Mouse (Mus musculus) forebrain, embryonic 13.5 days (tissue): ENCODE measurements around the gene Ugt1a2. TPM values are rescaled to one million over a fixed set of nuclear protein-coding genes. Genes with fewer than 3 reads are reported as not detected.

Source experiments
- ATAC-seq: fragments of 200-750 bp; cut with Nextera tagmentation; 2 replicates; pipeline ENCODE4 v1.8.0; 2017
- H3K27ac ChIP-seq: fragments of 300-500 bp; sonication (generic); 2 replicates; pipeline ENCODE4 v1.5.1; 2015; ENCODE audit warnings: inconsistent platforms, mild to moderate bottlenecking, moderate library complexity
- H3K27me3 ChIP-seq: fragments of 300-500 bp; sonication (generic); 2 replicates; pipeline ENCODE4 v1.6.1; 2015; ENCODE audit warnings: mild to moderate bottlenecking, inconsistent platforms
- H3K36me3 ChIP-seq: fragments of 300-500 bp; sonication (generic); 2 replicates; pipeline ENCODE4 v1.6.1; 2015; ENCODE audit warnings: mild to moderate bottlenecking, inconsistent platforms; ENCODE audit not compliant: poor library complexity, severe bottlenecking
- H3K4me1 ChIP-seq: fragments of 300-500 bp; sonication (generic); 2 replicates; pipeline ENCODE4 v1.6.1; 2015; ENCODE audit warnings: inconsistent platforms
- H3K4me2 ChIP-seq: fragments of 300-500 bp; sonication (generic); 2 replicates; pipeline ENCODE4 v1.6.1; 2015; ENCODE audit warnings: inconsistent platforms, mild to moderate bottlenecking, moderate library complexity
- H3K4me3 ChIP-seq: fragments of 300-500 bp; sonication (generic); 2 replicates; pipeline ENCODE4 v1.5.1; 2015; ENCODE audit warnings: mild to moderate bottlenecking, inconsistent platforms
- H3K9ac ChIP-seq: fragments of 300-500 bp; sonication (generic); 2 replicates; pipeline ENCODE4 v1.6.1; 2015; ENCODE audit warnings: mild to moderate bottlenecking, inconsistent platforms
- H3K9me3 ChIP-seq: fragments of 300-500 bp; sonication (generic); replicated peaks from 2 replicates; pipeline ENCODE4 v1.6.1; 2016; ENCODE audit warnings: inconsistent platforms
- WGBS: fragments of 180-500 bp; shearing (Covaris S2); methylation state at CpG from one replicate; pipeline ENCODE4 v1.1.7; 2015; 5-methylcytosine and 5-hydroxymethylcytosine counted together
- polyA plus RNA-seq: library from polyadenylated mRNA; unstranded; fragments of >200 nt; fragmentation: Nextera tagmentation; extraction: Ambion mirVana; gene quantifications from 2 replicates; pipeline ENCODE4 v1.2.1, GENCODE M21; 2015

The Ugt1a2 gene
- polyA plus RNA-seq, 1 experiment from 2014 or later: not detected

- 70% methylated on average over 8 of the region's 8 CpGs for WGBS
- Histone ChIP-seq H3K4me2 (no peak within 1 kb of the TSS), H3K27me3 (no peaks in the 10 kb centered on the region), H3K4me3 (no peak within 1 kb of the TSS), H3K27ac (no peak within 1 kb of the TSS), H3K36me3 (no peaks in the 10 kb centered on the region), H3K9me3 (peaks cover 52% of the 10 kb centered on the region), H3K9ac (no peak within 1 kb of the TSS), H3K4me1 (no peaks in the 10 kb centered on the region)
- no peak for ATAC-seq
These were observed 11.4 kb downstream of the Ugt1a2 start, which contains the start of gene Ugt1a1 for GRCm38 (mm10) chr1:88211812-88212211. Gene Ugt1a1, plus strand, starts transcription at chr1:88211959.

GRCm38 (mm10) chr1:88212341-88213045 is 12.1 kb downstream of the Ugt1a2 start:
- WGBS: 60% methylated on average over 8 of the region's 8 CpGs
- H3K27me3 ChIP-seq: no peaks in the 10 kb centered on the region
- no peaks in the 10 kb centered on the region for H3K36me3 ChIP-seq
- H3K27ac ChIP-seq: no peak overlapping the region
- H3K4me1 ChIP-seq: no peaks in the 10 kb centered on the region
- H3K9me3 ChIP-seq: peaks cover 59% of the 10 kb centered on the region
- no peak for ATAC-seq
- no peak overlapping the region for H3K9ac ChIP-seq
- no peak overlapping the region for H3K4me3 ChIP-seq
- H3K4me2 ChIP-seq: no peak overlapping the region

- Histone ChIP-seq H3K27ac (no peak overlapping the region), H3K9me3 (peaks cover 61% of the 10 kb centered on the region), H3K36me3 (no peaks in the 10 kb centered on the region), H3K4me1 (no peaks in the 10 kb centered on the region), H3K9ac (no peak overlapping the region), H3K27me3 (no peaks in the 10 kb centered on the region), H3K4me2 (no peak overlapping the region), H3K4me3 (no peak overlapping the region)
- no peak for ATAC-seq
- WGBS: 77% methylated on average over 1 of the region's 1 CpGs
These were observed 12.7 kb downstream of the Ugt1a2 start for GRCm38 (mm10) chr1:88213061-88213460.

GRCm38 (mm10) chr1:88213766-88214461 is 13.5 kb downstream of the Ugt1a2 start:
- H3K9me3 ChIP-seq: peaks cover 61% of the 10 kb centered on the region
- H3K27me3 ChIP-seq: no peaks in the 10 kb centered on the region
- 83% methylated on average over 2 of the region's 2 CpGs for WGBS
- H3K4me1 ChIP-seq: no peaks in the 10 kb centered on the region
- ATAC-seq: no peak
- no peak overlapping the region for H3K4me3 ChIP-seq
- H3K9ac ChIP-seq: no peak overlapping the region
- H3K36me3 ChIP-seq: no peaks in the 10 kb centered on the region
- H3K27ac ChIP-seq: no peak overlapping the region
- H3K4me2 ChIP-seq: no peak overlapping the region

GRCm38 (mm10) chr1:88214462-88214952 is 14.1 kb downstream of the Ugt1a2 start:
- H3K36me3 ChIP-seq: no peaks in the 10 kb centered on the region
- H3K9ac ChIP-seq: no peak overlapping the region
- H3K27ac ChIP-seq: no peak overlapping the region
- H3K4me3 ChIP-seq: no peak overlapping the region
- 79% methylated on average over 2 of the region's 2 CpGs for WGBS
- H3K9me3 ChIP-seq: peaks cover 61% of the 10 kb centered on the region
- H3K4me2 ChIP-seq: no peak overlapping the region
- no peaks in the 10 kb centered on the region for H3K27me3 ChIP-seq
- no peaks in the 10 kb centered on the region for H3K4me1 ChIP-seq
- ATAC-seq: no peak

- Histone ChIP-seq H3K4me3 (no peak overlapping the region), H3K27me3 (no peaks in the 10 kb centered on the region), H3K4me1 (no peaks in the 10 kb centered on the region), H3K36me3 (no peaks in the 10 kb centered on the region), H3K9me3 (peaks cover 61% of the 10 kb centered on the region), H3K27ac (no peak overlapping the region), H3K9ac (no peak overlapping the region), H3K4me2 (no peak overlapping the region)
- ATAC-seq: no peak
- WGBS: 71% methylated on average over 10 of the region's 10 CpGs
These were observed 15.3 kb downstream of the Ugt1a2 start for GRCm38 (mm10) chr1:88215466-88216380.

GRCm38 (mm10) chr1:88216551-88216950 is 16.1 kb downstream of the Ugt1a2 start:
- H3K4me3 ChIP-seq: no peak overlapping the region
- WGBS: 67% methylated on average over 2 of the region's 2 CpGs
- peaks cover 58% of the 10 kb centered on the region for H3K9me3 ChIP-seq
- no peak overlapping the region for H3K27ac ChIP-seq
- no peak for ATAC-seq
- H3K4me1 ChIP-seq: no peaks in the 10 kb centered on the region
- no peak overlapping the region for H3K9ac ChIP-seq
- no peak overlapping the region for H3K4me2 ChIP-seq
- H3K27me3 ChIP-seq: no peaks in the 10 kb centered on the region
- no peaks in the 10 kb centered on the region for H3K36me3 ChIP-seq

- H3K4me3 ChIP-seq: no peak overlapping the region
- H3K36me3 ChIP-seq: no peaks in the 10 kb centered on the region
- no peak overlapping the region for H3K27ac ChIP-seq
- WGBS: 63% methylated on average over 2 of the region's 2 CpGs
- ATAC-seq: no peak
- peaks cover 54% of the 10 kb centered on the region for H3K9me3 ChIP-seq
- no peak overlapping the region for H3K4me2 ChIP-seq
- no peaks in the 10 kb centered on the region for H3K4me1 ChIP-seq
- H3K9ac ChIP-seq: no peak overlapping the region
- H3K27me3 ChIP-seq: no peaks in the 10 kb centered on the region
These were observed 16.7 kb downstream of the Ugt1a2 start for GRCm38 (mm10) chr1:88217144-88217543.

GRCm38 (mm10) chr1:88217576-88217975 is 17.2 kb downstream of the Ugt1a2 start:
- Histone ChIP-seq H3K27ac (no peak overlapping the region), H3K36me3 (no peaks in the 10 kb centered on the region), H3K9ac (no peak overlapping the region), H3K4me2 (no peak overlapping the region), H3K27me3 (no peaks in the 10 kb centered on the region), H3K4me3 (no peak overlapping the region), H3K9me3 (peaks cover 51% of the 10 kb centered on the region), H3K4me1 (no peaks in the 10 kb centered on the region)
- ATAC-seq: no peak
- WGBS: 40% methylated on average over 3 of the region's 3 CpGs

- Histone ChIP-seq H3K4me3 (no peak overlapping the region), H3K27me3 (no peaks in the 10 kb centered on the region), H3K36me3 (no peaks in the 10 kb centered on the region), H3K9ac (no peak overlapping the region), H3K27ac (no peak overlapping the region), H3K4me1 (no peaks in the 10 kb centered on the region), H3K4me2 (no peak overlapping the region), H3K9me3 (peaks cover 46% of the 10 kb centered on the region)
- WGBS: 75% methylated on average over 9 of the region's 9 CpGs
- ATAC-seq: no peak
These were observed 17.6 kb downstream of the Ugt1a2 start for GRCm38 (mm10) chr1:88218051-88218450.

GRCm38 (mm10) chr1:88218591-88218990 is 18.2 kb downstream of the Ugt1a2 start:
- no peak overlapping the region for H3K27ac ChIP-seq
- H3K4me1 ChIP-seq: no peaks in the 10 kb centered on the region
- H3K9ac ChIP-seq: no peak overlapping the region
- 49% methylated on average over 4 of the region's 4 CpGs for WGBS
- H3K36me3 ChIP-seq: no peaks in the 10 kb centered on the region
- peaks cover 41% of the 10 kb centered on the region for H3K9me3 ChIP-seq
- no peak for ATAC-seq
- H3K4me3 ChIP-seq: no peak overlapping the region
- no peaks in the 10 kb centered on the region for H3K27me3 ChIP-seq
- H3K4me2 ChIP-seq: no peak overlapping the region

GRCm38 (mm10) chr1:88219054-88219453 is 18.7 kb downstream of the Ugt1a2 start:
- no peak for ATAC-seq
- Histone ChIP-seq H3K36me3 (no peaks in the 10 kb centered on the region), H3K27ac (no peak overlapping the region), H3K9ac (no peak overlapping the region), H3K4me1 (no peaks in the 10 kb centered on the region), H3K27me3 (no peaks in the 10 kb centered on the region), H3K4me2 (no peak overlapping the region), H3K4me3 (no peak overlapping the region), H3K9me3 (peaks cover 36% of the 10 kb centered on the region)
- 17% methylated on average over 1 of the region's 1 CpGs for WGBS
